Mouse (Mus musculus) layer of hippocampus, postnatal 14 days (tissue): ENCODE measurements around the gene Rora. TPM values are rescaled to one million over a fixed set of nuclear protein-coding genes. Genes with fewer than 3 reads are reported as not detected.

Experiments
- DNase-seq, 2 experiments: peaks; one replicate each; pipeline ENCODE4 v3.0.0; 2021 to 2022; ENCODE audit warnings: low spot score in 2 of 2, mixed read lengths in 1 of 2
- long read RNA-seq, 2 experiments: library from polyadenylated mRNA; stranded (forward); transcript quantifications; one replicate each; pipeline ENCODE4 v2.0.0; 2021
- total RNA-seq, 2 experiments: library from RNA; stranded (reverse); gene quantifications; 2 replicates each; pipeline ENCODE4 v1.2.3; 2021

The Rora gene
- 10 to 100 TPM; 29.3 to 49.5 TPM for total RNA-seq
- long read RNA-seq, experiment 1, transcript Rora-202 (10 exons, 2,591 nt): major isoform, 23 of 38 reads
- long read RNA-seq, experiment 1, partial matches to known transcripts: 4 of 38 reads
- long read RNA-seq, experiment 1, other reads (novel, unspliced or antisense): 10 of 38 reads
- long read RNA-seq, experiment 2, transcript Rora-202 (10 exons, 2,591 nt): major isoform, 24 of 38 reads
- long read RNA-seq, experiment 2, partial matches to known transcripts: 8 of 38 reads
- long read RNA-seq, experiment 2, other reads (novel, unspliced or antisense): 6 of 38 reads

GRCm38 (mm10) chr9:68653211-68654038, at the start of gene Rora:
Gene Rora (plus strand): TSS chr9:68653786.
- peak; percentile 51 to 73 for DNase-seq

- no peak for DNase-seq
Observed at GRCm38 (mm10) chr9:68614006-68614405, 39.6 kb upstream of the Rora start.

- no peak for DNase-seq
Observed at GRCm38 (mm10) chr9:68617116-68617515, 36.5 kb upstream of the Rora start.

- DNase-seq: no peak
Observed at GRCm38 (mm10) chr9:68620036-68620435, 33.5 kb upstream of the Rora start.

- no peak for DNase-seq
Observed at GRCm38 (mm10) chr9:68620441-68620840, 33.1 kb upstream of the Rora start.

DNA sequence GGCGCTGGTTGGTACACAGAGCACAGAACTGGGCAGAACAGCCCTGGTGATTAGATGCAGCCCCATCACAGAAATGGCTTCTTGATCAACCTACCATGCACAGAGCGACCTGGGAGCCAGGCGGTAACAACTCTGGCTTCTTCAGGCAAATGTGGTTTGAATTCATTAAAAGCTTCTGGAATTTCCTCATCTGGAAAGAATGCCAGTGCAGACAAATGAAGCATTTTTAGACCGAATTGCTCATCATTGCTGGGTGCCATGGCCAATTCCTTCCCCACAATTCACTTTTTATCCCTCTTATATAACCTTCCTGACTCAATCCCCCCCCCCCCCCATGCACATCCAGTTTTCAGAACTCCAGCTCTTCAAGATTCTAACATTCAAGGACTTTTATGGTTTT, 28.6 kb upstream of the Rora start:
- DNase-seq: no peak

- DNase-seq: no peak
Observed at GRCm38 (mm10) chr9:68637301-68637700, 16.3 kb upstream of the Rora start.

DNA sequence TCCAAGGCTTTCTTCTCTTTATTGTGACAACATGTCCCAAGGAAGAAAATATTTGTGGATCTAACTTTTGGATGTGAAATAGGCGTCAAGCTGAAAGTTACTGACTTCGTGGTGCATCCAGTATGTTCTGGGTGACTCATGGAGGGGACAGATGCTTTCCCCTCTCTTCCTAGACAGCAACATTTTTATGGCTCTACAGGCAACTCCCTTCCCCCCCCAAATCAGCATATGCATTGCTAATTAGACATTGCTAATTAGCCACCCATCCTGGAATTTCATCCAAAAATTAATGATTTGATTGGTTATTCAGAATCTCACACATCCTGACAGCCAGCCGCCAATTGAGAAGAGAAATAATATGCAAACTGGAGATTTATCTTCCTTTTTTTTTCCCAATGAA, 12.5 kb upstream of the Rora start:
- peak in 1 of 2 experiments; percentile 22 for DNase-seq

GRCm38 (mm10) chr9:68648061-68648460, 5.5 kb upstream of the Rora start:
- DNase-seq: no peak

- no peak for DNase-seq
Observed at GRCm38 (mm10) chr9:68654039-68654332, 400 bp downstream of the Rora start.

- peak; percentile 10 to 29 for DNase-seq
Observed at GRCm38 (mm10) chr9:68654333-68655017, 889 bp downstream of the Rora start.

DNA sequence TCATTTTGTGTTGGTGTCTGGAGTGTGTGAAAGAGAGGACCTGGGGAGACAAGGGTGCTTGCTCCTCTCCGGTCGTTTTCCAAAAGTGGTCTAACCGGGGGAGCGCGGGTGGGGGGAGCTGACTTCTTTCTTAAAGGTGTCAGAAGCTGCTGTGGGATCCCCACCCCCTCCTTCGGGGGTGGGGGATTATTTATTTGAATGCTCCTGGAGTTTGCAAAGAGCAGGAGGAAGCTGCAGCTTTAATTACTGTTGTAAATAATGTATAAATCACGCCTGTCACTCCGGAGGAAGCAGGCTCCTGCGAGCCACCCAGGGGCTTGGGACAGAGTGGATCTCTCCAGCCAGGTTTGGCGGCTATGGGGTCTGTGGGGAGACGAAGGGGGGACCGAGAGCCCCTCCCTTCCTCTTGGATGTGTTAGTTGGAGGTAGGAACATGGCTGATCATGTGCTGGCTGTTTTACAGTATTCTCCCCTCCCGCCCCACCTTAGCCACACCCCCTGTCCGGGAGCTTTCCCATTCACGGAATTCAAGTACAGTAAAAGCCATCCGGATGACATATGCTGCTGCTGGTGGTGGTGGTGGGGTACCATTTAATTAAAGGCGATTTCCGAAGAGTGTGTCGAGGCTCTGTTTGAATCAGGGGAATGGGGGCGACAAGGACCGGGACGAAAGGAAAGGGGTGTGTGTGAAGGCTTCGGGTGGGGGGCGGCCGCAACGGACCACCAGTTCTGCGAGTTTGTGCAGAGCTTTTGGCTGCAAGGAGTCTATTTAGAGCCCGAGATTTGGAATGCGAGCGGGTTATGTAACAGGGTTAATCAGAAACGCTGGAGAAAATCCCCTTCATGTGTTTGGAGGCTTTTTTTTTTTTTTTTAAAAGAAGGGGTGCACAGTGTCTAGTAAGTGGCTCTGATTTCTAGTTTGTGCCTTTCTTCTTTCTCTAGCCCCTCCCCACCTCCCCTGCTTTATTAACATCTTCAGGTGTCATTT, 1.7 kb downstream of the Rora start:
- DNase-seq: peak in 1 of 2 experiments; percentile 16

DNA sequence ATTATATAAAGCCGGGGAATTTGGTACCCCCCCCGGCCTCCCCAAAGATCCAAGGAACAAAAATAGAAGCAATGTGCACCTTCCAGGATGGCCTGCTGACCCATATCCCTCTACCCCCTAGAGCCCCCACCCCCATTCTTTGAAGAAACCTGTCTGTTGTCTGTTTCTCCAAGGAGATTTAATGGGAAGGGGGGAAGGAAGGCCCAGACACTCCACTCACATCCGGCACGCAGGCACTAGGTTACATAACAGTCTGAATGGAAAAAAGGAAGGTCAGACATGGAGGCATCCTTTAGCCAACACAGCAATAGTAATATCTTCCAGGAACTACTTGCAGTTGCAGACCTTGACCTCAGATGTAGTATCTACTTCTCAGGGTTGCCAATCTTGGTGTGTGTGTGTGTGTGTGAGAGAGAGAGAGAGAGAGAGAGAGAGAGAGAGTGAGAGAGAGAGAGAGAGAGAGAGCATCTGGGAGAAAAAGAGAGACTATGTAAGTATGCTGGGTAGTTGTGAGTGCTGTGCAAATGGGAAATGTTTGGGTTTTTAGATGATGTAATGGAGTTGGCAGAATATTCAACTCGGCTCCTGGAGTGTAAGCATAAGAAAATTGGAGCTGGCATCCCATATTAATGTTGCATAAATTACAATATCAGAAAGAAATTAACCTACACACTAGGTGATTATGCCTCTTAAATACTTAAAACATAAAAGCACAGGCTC, 2.6 kb downstream of the Rora start:
- DNase-seq: no peak

GRCm38 (mm10) chr9:68656796-68657130, 3.2 kb downstream of the Rora start:
- no peak for DNase-seq

- DNase-seq: no peak
Observed at GRCm38 (mm10) chr9:68670731-68671130, 17.1 kb downstream of the Rora start.

- peak in 1 of 2 experiments; percentile 13 for DNase-seq
Observed at GRCm38 (mm10) chr9:68672459-68672858, 18.9 kb downstream of the Rora start.

DNA sequence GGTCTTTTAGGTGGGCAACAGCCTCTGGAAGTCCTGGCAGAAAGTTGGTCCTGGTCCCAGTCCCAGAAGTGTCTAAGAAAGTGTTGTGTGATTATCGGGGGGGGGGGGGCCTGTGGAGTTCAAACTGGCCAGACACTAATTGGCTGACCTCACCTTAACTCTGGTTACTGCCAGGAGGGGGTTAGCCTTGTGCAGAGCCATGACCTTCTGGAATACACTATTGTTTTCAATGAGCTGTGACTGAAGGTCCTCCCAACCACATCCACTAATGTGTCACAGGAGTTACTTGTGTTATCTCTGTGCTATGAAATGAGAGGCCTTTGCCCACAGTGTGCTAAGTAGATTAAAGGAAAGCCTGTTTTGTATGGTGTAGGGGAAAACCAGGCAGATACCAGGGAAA, 19.6 kb downstream of the Rora start:
- DNase-seq: no peak

DNA sequence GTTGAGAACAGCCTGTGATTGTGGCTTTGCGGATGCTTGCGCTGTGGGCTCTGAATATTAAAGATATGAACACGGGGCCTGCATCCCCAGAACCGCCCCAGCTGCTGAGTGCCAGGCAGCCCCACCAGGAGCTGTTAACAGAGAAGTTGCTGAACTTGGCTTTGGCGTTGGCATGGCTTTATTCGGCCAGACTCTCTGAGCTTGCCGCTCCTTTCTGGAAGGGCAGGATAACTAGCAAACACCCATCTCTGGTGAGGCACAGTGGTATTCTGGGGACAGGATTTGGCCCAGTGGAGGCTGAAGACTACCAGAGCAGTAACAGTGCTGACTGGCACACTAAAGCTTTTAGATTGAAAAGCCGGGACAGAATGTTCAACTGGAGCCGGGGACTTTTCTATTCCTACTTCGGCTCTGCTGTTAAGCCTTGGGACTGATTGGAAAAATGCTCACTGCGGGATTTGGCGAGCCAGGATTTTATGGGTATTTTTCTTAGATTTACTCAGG, 26.3 kb downstream of the Rora start:
- DNase-seq: peak; percentile 16 to 63

DNA sequence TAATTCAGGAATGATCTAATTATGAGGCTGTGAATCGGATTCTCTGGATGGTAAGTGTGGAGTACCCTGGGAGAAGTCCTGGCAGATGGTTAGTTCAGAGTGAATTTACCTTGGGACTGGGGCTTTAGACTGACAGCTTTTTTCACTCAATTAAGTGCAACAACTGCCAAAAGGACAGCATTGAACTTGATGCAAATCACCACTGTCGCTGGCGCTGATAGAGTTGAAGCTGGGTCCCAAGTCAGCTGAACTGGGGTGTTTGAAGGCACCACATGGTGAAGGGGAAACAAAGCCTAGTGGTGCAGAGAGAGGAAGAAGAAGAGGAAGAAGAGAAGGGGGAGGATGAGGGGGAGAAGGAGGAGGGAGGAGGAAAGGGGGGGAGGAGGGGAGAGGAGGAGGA, 30.4 kb downstream of the Rora start:
- DNase-seq: no peak

DNA sequence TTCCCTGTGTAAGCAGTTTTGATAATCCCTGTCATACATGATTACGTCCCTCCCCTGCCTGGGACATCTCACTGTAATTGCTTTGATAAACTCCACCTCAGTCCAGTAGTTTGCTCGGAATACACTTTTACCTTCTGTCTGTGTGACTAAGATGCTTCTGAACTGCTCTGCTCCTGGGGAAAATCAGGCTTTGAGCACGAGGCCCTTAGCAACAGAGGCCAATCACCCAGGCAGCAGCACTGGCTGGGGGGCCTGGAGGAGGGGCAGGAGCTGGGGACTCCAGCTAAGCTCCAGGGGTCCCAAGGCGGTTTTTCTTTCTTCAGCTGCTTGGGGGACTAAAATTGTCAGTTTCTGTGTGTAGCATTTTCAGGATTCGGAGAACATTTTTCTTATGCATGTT, 32.0 kb downstream of the Rora start:
- no peak for DNase-seq
